Mouse (Mus musculus): ENCODE results near the gene Inava. TPM values are rescaled to one million over a fixed set of nuclear protein-coding genes. Genes with fewer than 3 reads are reported as not detected.

Gene Inava
- polyA plus RNA-seq, 2 experiments, result 16.0 to 17.3 TPM

DNA sequence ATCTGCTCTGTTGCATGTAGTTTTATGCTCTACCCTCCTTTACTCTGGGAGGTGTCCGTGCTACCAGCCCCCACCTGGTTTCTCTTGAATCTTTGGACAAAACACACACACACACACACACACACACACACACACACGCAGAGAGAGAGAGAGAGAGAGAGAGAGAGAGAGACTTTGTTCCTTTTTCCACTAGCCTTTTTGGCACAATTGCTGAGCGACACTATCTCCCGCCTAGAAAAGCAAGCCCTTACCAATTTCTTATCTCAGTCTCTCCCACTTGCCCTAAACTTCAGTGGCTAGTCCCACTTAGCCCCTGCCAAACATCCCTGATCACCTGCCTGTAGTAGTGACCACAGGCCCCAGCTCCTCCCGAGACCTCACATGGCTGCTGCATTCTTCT, 10.4 kb upstream of the Inava start:
- TF ChIP-seq POLR2A (IDR thresholded peaks at IDR 0.05; ENCODE audit: borderline replicate concordance, extremely low read depth, insufficient read depth, insufficient read length), result no peak
- no peaks in the 10 kb centered on the region for H3K4me1 ChIP-seq (ENCODE audit: control insufficient read depth, insufficient read depth, low read length)
- no peak overlapping the region for H3K27ac ChIP-seq (replicated peaks; ENCODE audit: low read depth, low read length)
- no peaks in the 10 kb centered on the region for H3K27me3 ChIP-seq (ENCODE audit: control insufficient read depth, insufficient read depth, low read length)
- 84% methylated on average over 5 of the region's 5 CpGs for WGBS
- H3K4me2 ChIP-seq (replicated peaks; ENCODE audit: low read depth, low read length, severe bottlenecking), result no peak overlapping the region
- H3K9me3 ChIP-seq (ENCODE audit: control insufficient read depth, low read length), result no peaks in the 10 kb centered on the region
- H3K4me3 ChIP-seq (replicated peaks; ENCODE audit: low read length), result no peak overlapping the region
- no peaks in the 10 kb centered on the region for H3K36me3 ChIP-seq (ENCODE audit: control insufficient read depth, insufficient read depth, low read length)
- no peak for DNase-seq (ENCODE audit: low spot score)
- ATAC-seq (ENCODE audit: low FRiP score, low read depth), result no peak
- no peak overlapping the region for H3K9ac ChIP-seq (ENCODE audit: low read depth, low read length, severe bottlenecking)

DNA sequence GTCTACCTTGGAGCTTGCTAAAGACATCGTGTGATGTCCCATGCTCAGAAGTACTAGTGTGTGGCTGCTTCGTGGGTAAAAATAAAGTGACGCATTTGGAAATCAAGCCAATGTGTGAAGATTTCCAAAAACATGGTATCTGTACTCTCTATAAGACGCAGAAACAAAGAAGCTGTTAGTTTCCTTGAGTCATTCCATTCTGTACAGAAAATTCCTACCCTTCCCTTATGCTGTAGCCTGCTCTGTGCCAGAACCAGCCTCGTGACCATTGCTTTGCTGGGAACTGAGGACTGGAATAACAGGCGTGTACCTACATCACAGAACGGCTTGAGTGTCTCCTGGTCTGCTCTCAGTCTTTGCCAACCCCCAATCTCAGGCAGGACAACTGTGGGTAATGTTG, 7.7 kb upstream of the Inava start:
- 85% methylated on average over 7 of the region's 7 CpGs for WGBS
- no peaks in the 10 kb centered on the region for H3K9me3 ChIP-seq (ENCODE audit: control insufficient read depth, low read length)
- no peak for ATAC-seq (ENCODE audit: low FRiP score, low read depth)
- TF ChIP-seq POLR2A (IDR thresholded peaks at IDR 0.05; ENCODE audit: borderline replicate concordance, extremely low read depth, insufficient read depth, insufficient read length), result no peak
- H3K36me3 ChIP-seq (ENCODE audit: control insufficient read depth, insufficient read depth, low read length), result no peaks in the 10 kb centered on the region
- H3K4me1 ChIP-seq (ENCODE audit: control insufficient read depth, insufficient read depth, low read length), result no peaks in the 10 kb centered on the region
- no peak overlapping the region for H3K27ac ChIP-seq (replicated peaks; ENCODE audit: low read depth, low read length)
- no peak overlapping the region for H3K4me2 ChIP-seq (replicated peaks; ENCODE audit: low read depth, low read length, severe bottlenecking)
- H3K4me3 ChIP-seq (replicated peaks; ENCODE audit: low read length), result no peak overlapping the region
- DNase-seq (ENCODE audit: low spot score), result no peak
- no peak overlapping the region for H3K9ac ChIP-seq (ENCODE audit: low read depth, low read length, severe bottlenecking)
- H3K27me3 ChIP-seq (ENCODE audit: control insufficient read depth, insufficient read depth, low read length), result no peaks in the 10 kb centered on the region

DNA sequence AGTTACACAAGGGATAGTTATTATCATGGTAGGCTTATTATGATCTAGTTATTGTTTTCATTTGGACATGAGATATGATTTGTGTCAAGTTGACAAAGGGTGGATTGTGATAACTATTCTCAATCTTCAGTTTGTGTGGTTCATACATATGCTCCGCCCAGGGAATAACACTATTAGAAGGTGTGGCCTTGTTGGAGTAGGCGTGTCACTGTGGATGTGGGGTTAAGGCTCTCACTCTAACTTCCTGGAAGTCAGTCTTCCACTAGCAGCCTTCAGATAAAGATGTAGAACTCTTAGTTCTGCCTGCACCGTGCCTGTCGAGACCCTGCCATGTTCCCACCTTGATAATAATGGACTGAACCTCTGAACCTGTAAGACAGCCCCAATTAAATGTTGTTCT, 4.4 kb upstream of the Inava start:
- no peak for ATAC-seq (ENCODE audit: low FRiP score, low read depth)
- no peak overlapping the region for H3K27ac ChIP-seq (replicated peaks; ENCODE audit: low read depth, low read length)
- H3K36me3 ChIP-seq (ENCODE audit: control insufficient read depth, insufficient read depth, low read length), result no peaks in the 10 kb centered on the region
- no peak for DNase-seq (ENCODE audit: low spot score)
- H3K27me3 ChIP-seq (ENCODE audit: control insufficient read depth, insufficient read depth, low read length), result no peaks in the 10 kb centered on the region
- no peak overlapping the region for H3K4me2 ChIP-seq (replicated peaks; ENCODE audit: low read depth, low read length, severe bottlenecking)
- no peak overlapping the region for H3K9ac ChIP-seq (ENCODE audit: low read depth, low read length, severe bottlenecking)
- no peak for TF ChIP-seq POLR2A (IDR thresholded peaks at IDR 0.05; ENCODE audit: borderline replicate concordance, extremely low read depth, insufficient read depth, insufficient read length)
- H3K4me3 ChIP-seq (replicated peaks; ENCODE audit: low read length), result no peak overlapping the region
- 0 out of 2 replicates have a peak, but pooled peaks cover 3% of the 10 kb centered on the region for H3K4me1 ChIP-seq (ENCODE audit: control insufficient read depth, insufficient read depth, low read length)
- no peaks in the 10 kb centered on the region for H3K9me3 ChIP-seq (ENCODE audit: control insufficient read depth, low read length)
- 94% methylated on average over 4 of the region's 4 CpGs for WGBS

DNA sequence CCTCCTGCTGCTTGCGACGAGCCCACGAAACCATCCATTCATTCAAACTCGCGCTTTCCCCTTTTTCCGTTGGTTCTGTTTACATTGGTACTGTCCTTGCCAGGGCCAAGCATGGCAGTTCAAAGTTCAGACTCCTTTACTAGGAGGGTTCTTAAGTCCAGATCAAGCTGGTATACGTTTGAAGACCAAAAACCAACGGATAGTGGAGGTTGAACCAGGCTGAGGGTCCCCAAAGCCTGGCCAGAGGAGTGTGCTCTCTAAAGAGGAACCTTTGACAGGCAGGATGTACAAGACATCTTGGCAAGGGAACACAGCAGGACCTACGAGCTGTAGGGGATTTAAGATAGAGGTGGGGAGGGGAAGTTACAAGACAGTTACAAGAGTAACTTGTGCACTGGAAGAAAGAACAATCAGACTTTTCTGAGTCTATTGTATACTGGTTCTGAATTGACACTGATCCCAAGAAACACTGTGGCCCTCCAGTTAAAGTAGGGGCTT, 580 bp upstream of the Inava start:
- no peaks in the 10 kb centered on the region for H3K36me3 ChIP-seq (ENCODE audit: control insufficient read depth, insufficient read depth, low read length)
- H3K4me1 ChIP-seq (ENCODE audit: control insufficient read depth, insufficient read depth, low read length), result peaks cover 36% of the 10 kb centered on the region
- no peaks in the 10 kb centered on the region for H3K9me3 ChIP-seq (ENCODE audit: control insufficient read depth, low read length)
- peak overlapping the region; percentile 52 for H3K4me3 ChIP-seq (replicated peaks; ENCODE audit: low read length)
- no peak for TF ChIP-seq POLR2A (IDR thresholded peaks at IDR 0.05; ENCODE audit: borderline replicate concordance, extremely low read depth, insufficient read depth, insufficient read length)
- H3K9ac ChIP-seq (ENCODE audit: low read depth, low read length, severe bottlenecking), result peak overlapping the region; percentile 68
- no peaks in the 10 kb centered on the region for H3K27me3 ChIP-seq (ENCODE audit: control insufficient read depth, insufficient read depth, low read length)
- no peak for ATAC-seq (ENCODE audit: low FRiP score, low read depth)
- WGBS, result 4% methylated on average over 9 of the region's 9 CpGs
- peak overlapping the region; percentile 67 for H3K4me2 ChIP-seq (replicated peaks; ENCODE audit: low read depth, low read length, severe bottlenecking)
- H3K27ac ChIP-seq (replicated peaks; ENCODE audit: low read depth, low read length), result 0 out of 2 replicates have a peak overlapping the region, but pooled peaks have one; percentile 48
- DNase-seq (ENCODE audit: low spot score), result no peak

DNA sequence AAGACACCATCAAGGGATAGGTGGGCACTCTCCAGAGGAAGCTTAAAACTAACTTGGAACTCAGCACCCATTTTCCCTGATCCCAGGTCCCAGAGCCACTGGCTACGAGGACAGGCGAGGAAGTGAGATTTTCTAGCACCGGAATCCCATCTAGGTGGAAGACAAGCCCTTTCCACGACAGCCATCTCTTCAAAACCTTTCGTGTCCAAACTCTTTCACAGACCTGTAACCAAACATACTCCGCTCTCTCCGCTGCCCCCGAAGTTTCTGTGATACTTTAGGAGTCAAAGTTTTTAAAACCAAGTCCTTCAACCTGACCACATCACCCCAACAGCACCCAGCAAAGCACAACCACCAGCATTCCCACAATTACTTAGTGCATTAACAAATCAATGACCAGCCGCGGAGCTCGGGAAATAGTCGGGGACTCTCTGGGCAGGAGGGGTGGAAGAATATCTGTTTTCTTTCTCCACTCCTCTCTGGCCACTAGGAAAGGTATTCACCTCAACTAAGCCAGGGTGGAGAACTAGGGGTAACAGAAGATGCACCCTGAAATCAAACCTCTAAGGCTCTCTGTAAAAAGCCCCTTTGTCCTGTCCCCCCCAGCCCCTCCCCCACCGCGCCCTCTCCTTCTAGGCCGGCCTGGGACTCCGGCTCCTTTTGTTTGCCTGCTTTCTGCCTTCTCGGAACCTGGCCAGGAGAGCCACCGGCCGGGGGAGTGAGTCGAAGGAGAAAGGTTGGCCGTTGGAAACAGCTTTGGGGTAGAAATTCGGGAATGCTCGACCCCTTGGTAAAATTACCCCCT, 876 bp downstream of the Inava start:
- Histone ChIP-seq H3K4me2 (replicated peaks; ENCODE audit: low read depth, low read length, severe bottlenecking) (peak overlapping the region; percentile 67), H3K9me3 (ENCODE audit: control insufficient read depth, low read length) (no peaks in the 10 kb centered on the region), H3K9ac (ENCODE audit: low read depth, low read length, severe bottlenecking) (peak overlapping the region; percentile 68), H3K4me3 (replicated peaks; ENCODE audit: low read length) (peak overlapping the region; percentile 52), H3K27ac (replicated peaks; ENCODE audit: low read depth, low read length) (peak overlapping the region; percentile 38), H3K36me3 (ENCODE audit: control insufficient read depth, insufficient read depth, low read length) (no peaks in the 10 kb centered on the region), H3K4me1 (ENCODE audit: control insufficient read depth, insufficient read depth, low read length) (peaks cover 50% of the 10 kb centered on the region), H3K27me3 (ENCODE audit: control insufficient read depth, insufficient read depth, low read length) (no peaks in the 10 kb centered on the region)
- no peak for TF ChIP-seq POLR2A (IDR thresholded peaks at IDR 0.05; ENCODE audit: borderline replicate concordance, extremely low read depth, insufficient read depth, insufficient read length)
- WGBS, result 2% methylated on average over 23 of the region's 23 CpGs
- no peak for DNase-seq (ENCODE audit: low spot score)
- ATAC-seq (ENCODE audit: low FRiP score, low read depth), result no peak
